Mouse (Mus musculus): ENCODE measurements around the gene Dop1a.

Dop1a gene

DNA sequence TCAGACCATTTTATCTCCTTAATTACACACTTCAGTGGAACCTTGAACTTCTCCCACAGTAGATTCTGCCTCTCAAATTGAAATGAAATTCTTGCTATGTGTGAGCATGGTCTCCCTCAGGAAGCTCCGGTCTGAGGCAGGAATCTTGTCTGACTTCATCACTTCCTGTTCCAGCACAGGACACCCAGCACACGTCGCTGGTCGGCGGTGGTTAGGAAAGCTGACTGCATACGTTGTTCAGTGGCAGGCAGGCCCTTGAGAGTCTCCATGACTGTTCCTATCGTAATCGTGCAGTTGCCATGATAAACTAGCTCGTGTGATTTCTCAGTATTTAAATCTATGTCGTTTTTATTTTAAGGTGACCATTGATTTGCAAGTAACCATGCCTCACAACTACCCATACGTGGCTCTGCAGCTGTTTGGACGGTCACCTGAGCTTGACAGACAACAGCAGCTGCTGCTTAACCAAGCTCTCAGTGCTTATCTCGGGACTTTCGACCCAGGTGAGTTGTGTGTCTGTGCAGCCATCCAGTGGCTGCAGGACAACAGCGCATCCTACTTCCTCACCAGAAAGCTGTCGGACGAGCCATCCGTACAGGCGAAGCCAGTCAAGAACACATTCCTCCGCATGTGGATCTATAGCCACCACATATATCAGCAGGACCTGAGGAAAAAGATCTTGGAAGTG is 106.8 kb downstream of the Dop1a start:
- in situ Hi-C loops (cut with MboI, MseI): loop anchor here (5.0 to 25.0 kb wide), 2 partner anchors 106 to 1864 kb away; partner anchors contain the start of genes Dop1a and Snx14

DNA sequence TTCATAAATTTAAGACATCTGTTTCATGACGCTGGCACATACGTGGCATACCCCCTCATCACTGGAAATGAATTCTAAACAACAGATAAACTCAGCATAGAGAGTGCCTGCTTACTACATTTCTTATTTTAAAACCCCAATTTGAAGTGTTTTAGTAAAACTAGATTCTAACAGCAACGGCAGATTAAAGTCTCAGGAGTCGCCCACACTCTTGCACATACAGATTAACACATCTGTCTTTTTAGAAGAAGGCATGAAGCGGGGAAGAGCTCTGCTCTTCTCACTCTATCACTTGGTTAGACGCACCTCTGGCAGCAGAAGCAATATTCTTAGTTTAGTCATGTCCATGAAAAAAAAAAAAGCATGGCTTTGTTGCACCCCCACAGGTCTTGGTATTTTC is 108.2 kb downstream of the Dop1a start:
- in situ Hi-C loops (cut with MboI, MseI): no loop called here

DNA sequence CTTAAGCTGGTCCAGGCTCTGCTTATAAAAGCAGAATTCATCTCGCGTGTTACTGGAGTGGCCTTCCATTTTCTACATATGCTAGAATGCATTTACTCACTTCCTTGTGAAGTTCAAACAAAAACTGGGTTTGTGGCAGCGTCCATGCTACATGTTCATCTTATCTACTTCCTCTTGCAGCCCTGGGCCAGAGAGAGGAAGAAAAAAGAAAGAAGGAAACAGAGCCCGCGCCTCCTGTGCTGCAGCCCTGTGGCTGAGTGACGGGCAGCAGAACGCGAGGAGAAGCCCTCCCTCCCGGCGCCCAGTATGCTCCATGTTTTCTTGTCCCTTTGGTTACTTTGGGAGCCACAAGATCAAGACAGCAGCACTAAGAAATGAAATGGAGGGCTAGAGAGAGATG is 112.7 kb downstream of the Dop1a start:
- in situ Hi-C loops (cut with MboI, MseI): no loop called here

DNA sequence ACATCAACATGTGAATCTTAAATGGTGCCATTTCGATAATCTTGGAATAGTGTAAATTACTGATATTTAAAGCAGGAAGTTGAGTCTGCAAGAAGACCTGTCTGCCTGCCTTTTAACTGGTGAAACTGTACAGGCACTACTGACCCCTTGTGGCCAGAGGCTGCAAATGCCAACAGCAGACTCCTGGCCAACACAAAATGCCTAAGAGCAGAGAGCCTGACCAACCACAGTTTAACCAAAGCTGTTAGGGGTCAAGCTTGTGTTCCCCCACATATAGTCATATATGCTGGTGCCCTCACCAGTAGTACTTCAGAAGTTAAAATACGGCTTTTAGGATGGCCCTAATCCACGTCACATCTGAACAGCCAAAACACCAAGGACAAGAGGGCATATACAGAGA is 116.8 kb downstream of the Dop1a start:
- in situ Hi-C loops (cut with MboI, MseI): no loop called here

DNA sequence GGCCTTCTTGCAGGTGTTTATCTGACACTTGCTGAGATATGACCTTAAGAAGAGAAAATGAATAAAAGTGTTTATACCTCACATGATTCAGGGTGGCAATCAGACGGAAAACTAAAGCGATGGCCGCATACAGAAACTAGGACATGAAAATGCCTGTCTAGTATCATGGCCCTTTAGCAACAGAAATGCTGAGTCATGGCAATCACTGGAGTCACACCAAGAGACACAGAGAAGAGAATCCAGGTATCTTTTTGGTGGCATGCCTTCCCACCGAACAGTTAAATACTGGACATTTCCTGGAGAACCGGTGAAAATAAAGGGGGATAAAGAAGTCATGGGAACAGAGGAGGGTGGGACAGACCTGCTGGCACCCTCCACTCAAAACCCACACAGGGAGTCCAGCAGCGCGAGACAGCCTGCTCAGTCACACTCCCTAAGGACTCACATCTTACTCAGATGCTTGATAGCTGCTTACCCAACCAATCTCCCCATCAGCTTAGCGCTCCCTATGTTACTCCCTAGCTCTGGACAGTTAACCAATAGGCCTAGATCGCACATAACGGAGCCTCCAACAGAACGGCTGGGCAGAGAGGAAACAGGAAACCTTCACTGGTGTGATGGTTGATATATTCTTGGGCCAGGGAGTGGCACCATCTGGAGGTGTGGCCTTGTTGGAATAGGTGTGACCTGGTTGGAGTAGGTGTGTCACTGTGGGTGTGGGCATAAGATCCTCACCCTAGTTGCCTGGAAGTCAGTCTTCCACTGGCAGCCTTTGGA is 120.3 kb downstream of the Dop1a start:
- in situ Hi-C loops (cut with MboI, MseI): no loop called here

DNA sequence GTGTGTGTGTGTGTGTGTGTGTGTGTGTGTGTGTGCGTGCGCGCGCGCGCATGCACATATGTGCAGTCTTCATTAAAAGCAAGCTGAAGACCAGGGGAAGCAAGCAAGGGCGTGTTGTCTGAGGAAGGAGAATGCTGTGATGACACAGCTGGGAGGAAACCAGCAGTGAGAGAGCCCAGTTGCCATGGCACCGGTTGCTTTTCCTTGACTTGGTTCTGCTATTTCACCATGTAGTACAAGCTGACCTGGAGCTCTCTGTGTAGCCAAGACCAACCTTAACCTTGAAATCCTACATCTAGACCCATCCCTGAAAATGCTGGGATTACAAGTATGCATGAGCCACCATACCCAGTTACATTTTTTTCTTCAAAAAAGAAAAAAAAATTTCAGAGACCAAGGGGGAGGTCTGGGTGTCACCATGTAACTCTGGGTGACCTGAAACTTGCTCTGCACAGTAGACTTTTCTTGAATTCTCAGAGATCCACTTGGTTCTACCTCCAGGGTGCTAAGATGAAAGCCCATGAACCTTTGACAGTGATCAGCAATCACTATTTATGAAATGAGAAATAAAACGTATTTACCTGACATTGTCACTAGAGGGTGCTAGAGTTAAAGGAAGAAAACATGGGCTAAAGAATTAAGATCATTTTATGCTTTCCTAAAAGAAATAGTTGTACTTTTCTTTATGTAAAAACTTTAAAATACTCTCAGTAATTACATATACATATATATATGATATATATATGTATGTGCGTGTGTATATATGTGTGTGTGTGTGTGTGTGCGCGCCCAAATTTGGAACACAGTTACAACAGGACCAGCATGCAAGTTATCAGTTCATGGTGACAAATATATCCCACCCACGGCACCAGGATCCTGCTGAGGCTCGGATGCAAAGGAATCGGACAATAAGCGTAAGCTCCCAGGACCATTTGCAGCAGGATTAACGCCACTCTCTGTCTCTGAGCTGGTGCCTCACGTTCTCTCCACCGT is 126.0 kb downstream of the Dop1a start:
- in situ Hi-C loops (cut with MboI, MseI): loop anchor here (5.0 kb wide), 1 partner anchor 149 kb away; the partner anchor contains the start of gene Prss35

DNA sequence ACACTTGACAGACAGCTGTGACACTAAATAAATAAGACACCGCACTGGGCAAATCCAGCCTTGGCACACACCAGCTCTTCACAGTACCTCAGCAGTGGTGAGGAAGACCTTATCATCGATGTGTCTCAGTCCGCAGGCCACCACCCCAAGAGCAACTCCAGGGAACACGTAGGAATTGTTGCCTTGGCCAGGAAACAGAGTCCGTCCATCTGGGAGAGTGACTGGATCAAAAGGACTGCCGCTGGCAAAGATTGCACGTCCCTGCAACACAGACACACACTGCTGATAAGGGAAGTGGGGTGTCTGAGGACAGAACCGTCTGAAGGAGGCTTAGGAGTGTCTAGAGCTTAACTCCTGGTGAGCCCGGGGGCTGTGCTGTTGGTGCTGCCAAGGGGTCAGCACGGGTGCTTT is 127.4 kb downstream of the Dop1a start:
- in situ Hi-C loops (cut with MboI, MseI): loop anchor here (5.0 kb wide), 1 partner anchor 148 kb away; the partner anchor contains the start of gene Prss35

DNA sequence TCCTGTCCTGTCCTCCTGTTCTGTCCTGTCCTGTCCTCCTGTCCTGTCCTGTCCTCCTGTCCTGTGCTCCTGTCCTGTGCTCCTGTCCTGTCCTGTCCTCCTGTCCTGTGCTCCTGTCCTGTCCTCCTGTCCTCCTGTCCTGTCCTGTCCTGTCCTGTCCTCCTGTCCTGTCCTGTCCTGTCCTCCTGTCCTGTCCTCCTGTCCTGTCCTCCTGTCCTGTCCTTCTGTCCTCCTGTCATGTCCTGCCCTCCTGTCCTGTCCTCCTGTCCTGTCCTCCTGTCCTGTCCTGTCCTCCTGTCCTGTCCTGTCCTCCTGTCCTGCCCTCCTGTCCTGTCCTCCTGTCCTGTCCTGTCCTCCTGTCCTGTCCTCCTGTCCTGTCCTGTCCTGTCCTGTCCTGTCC is 130.0 kb downstream of the Dop1a start:
- in situ Hi-C loops (cut with MboI, MseI): loop anchor here (5.0 kb wide), 1 partner anchor 210 kb away; no protein-coding TSS in a partner anchor

DNA sequence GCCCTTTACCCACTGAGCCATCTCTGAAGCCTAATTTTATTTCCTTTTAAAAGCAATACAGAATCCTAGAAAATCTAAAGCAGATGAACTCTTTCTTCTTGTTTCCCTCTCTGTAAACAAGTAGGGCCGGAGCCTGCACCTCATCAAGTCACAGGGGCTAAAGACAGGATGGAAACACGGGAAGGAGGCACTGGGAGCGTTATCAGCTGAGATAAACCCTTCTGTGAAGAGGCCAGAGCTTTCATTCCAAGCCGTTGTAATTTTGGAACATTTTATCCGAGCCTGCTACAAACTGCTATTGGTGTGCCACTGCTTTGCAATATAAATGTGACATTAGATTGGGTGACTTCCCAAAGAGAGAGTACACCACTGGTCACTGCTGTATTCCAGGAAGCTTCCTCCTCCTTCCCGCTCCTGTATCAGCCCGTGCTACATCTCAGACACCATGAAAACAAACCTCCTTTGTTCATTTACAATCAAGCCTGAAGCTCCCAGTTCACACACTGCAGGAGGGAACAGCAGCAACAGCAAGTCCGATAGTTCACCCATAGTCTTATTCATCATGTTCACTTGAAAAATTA is 132.9 kb downstream of the Dop1a start:
- in situ Hi-C loops (cut with MboI, MseI): loop anchor here (5.0 kb wide), 1 partner anchor 207 kb away; no protein-coding TSS in a partner anchor

Data from T-helper 1 cell (primary cell).